Mouse (Mus musculus) embryonic facial prominence, embryonic 10.5 days (tissue): Measurements from ENCODE around the gene Srd5a3. TPM values are rescaled to one million over a fixed set of nuclear protein-coding genes. Genes with fewer than 3 reads are reported as not detected.

Source experiments
- polyA plus RNA-seq: library from polyadenylated mRNA; unstranded; fragments of >200 nt; fragmentation: Nextera tagmentation; extraction: Ambion mirVana; gene quantifications from 2 replicates; pipeline ENCODE4 v1.2.1, GENCODE M21; 2016

Gene Srd5a3
- polyA plus RNA-seq, 1 experiment from 2014 or later: 26.2 TPM

Other genes starting within 250 kb of the Srd5a3 start
- gene Kdr, start 161.8 kb upstream of the Srd5a3 start, polyA plus RNA-seq: 25.5 and 26.0 TPM in 2 replicates
- 74.0 and 74.1 TPM in 2 replicates for gene Tmem165, start 43.6 kb downstream of the Srd5a3 start, polyA plus RNA-seq
- 10.5 and 11.5 TPM in 2 replicates for gene Clock, start 164.5 kb downstream of the Srd5a3 start, polyA plus RNA-seq
- not detected in 2 replicates for gene Pdcl2, start 190.9 kb downstream of the Srd5a3 start, polyA plus RNA-seq
- gene Nmu, start 223.5 kb downstream of the Srd5a3 start, polyA plus RNA-seq: 0.38 and 0.67 TPM in 2 replicates